Mouse (Mus musculus) olfactory bulb, adult 2 months (tissue): ENCODE measurements around the gene Tmem101.

Source experiments
- CTCF ChIP-seq: fragments of 200-500 bp; IDR thresholded peaks from 2 replicates; pipeline ENCODE4 v1.5.1; 2012; ENCODE audit warnings: low read depth, mild to moderate bottlenecking, low read length, moderate library complexity; ENCODE audit not compliant: insufficient read depth
- POLR2A ChIP-seq: fragments of 200-500 bp; IDR thresholded peaks from 2 replicates; pipeline ENCODE4 v1.6.1; 2012; ENCODE audit warnings: mild to moderate bottlenecking, low read depth, low read length, moderate library complexity; ENCODE audit not compliant: insufficient read depth

DNA sequence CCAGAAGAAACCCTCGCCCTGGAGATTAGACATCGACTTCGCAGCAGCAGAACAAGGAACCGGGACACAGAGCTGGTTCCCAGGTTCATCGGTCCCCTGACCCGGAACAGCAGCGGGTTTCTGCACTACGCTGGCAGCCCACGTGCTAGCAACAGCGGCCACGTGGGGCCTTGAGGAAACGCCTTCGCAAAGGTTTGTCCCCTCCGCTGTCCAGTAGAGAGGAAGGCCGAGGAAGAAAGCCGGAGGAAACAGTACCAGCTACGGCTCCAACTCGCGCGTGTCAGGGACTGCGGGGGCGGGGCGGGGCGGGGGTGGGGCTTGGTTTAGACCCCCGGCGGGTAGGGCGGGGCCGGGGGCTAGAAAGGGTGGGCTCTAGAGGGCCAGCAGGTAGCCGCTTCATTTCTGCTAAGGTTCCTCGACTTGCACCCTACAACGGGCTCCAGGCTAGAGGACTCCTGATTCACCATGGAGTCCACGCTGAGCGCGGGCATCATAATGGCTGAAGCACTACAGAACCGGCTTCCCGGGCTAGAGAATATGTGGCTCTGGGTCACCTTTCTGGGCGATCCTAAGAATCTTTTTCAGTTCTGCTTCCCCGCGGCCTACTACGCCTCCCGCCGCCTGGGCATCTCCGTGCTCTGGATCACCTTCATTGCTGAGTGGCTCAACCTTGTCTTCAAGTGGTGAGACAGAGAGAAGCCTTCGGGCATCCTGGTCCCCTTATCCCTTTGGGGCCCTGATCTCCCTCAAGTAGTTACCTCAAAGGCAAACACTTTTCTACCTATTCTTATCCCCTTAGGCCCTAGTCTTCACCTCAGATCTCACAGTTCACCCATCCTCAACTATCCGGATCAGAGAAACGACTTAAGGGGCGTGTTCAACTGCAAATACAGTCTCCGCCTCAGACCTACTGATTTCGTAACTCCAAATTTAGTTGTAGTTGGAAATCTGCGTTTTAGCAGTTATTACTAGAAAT is 33.5 kb upstream of the Tmem101 start, which contains the start of gene G6pc3:
- TF ChIP-seq CTCF, result no peak
- peak; percentile 28; the same call in 1 of the 2 replicates for TF ChIP-seq POLR2A
